Mouse (Mus musculus) hindbrain, embryonic 12.5 days (tissue): ENCODE data around the gene Scn4a. TPM values are rescaled to one million over a fixed set of nuclear protein-coding genes. Genes with fewer than 3 reads are reported as not detected.

Source experiments
- ATAC-seq: fragments of 200-750 bp; cut with Nextera tagmentation; 2 replicates; pipeline ENCODE4 v1.8.0; 2017; ENCODE audit warnings: moderate TSS enrichment; ENCODE audit not compliant: low FRiP score
- H3K27ac ChIP-seq: fragments of 300-500 bp; sonication (generic); 2 replicates; pipeline ENCODE4 v1.5.1; 2016; ENCODE audit warnings: mild to moderate bottlenecking
- H3K27me3 ChIP-seq: fragments of 300-500 bp; sonication (generic); 2 replicates; pipeline ENCODE4 v1.6.1; 2016; ENCODE audit warnings: mild to moderate bottlenecking
- H3K36me3 ChIP-seq: fragments of 300-500 bp; sonication (generic); 2 replicates; pipeline ENCODE4 v1.6.1; 2016; ENCODE audit warnings: mild to moderate bottlenecking
- H3K4me1 ChIP-seq: fragments of 300-500 bp; sonication (generic); 2 replicates; pipeline ENCODE4 v1.6.1; 2016
- H3K4me2 ChIP-seq: fragments of 300-500 bp; sonication (generic); replicated peaks from 2 replicates; pipeline ENCODE4 v1.6.1; 2016; ENCODE audit warnings: mild to moderate bottlenecking
- H3K4me3 ChIP-seq: fragments of 300-500 bp; sonication (generic); 2 replicates; pipeline ENCODE4 v1.5.1; 2016; ENCODE audit warnings: mild to moderate bottlenecking
- H3K9ac ChIP-seq: fragments of 300-500 bp; sonication (generic); 2 replicates; pipeline ENCODE4 v1.6.1; 2016; ENCODE audit warnings: mild to moderate bottlenecking, moderate library complexity
- H3K9me3 ChIP-seq: fragments of 300-500 bp; sonication (generic); replicated peaks from 2 replicates; pipeline ENCODE4 v1.6.1; 2016; ENCODE audit warnings: mild to moderate bottlenecking
- WGBS: fragments of 180-500 bp; shearing (Covaris S2); methylation state at CpG from one replicate; pipeline ENCODE4 v1.1.7; 2016; 5-methylcytosine and 5-hydroxymethylcytosine counted together
- polyA plus RNA-seq: library from polyadenylated mRNA; unstranded; fragments of >200 nt; fragmentation: Nextera tagmentation; extraction: Ambion mirVana; gene quantifications from 2 replicates; pipeline ENCODE4 v1.2.1, GENCODE M21; 2016

Scn4a gene
- polyA plus RNA-seq, 1 experiment from 2014 or later, result not detected

DNA sequence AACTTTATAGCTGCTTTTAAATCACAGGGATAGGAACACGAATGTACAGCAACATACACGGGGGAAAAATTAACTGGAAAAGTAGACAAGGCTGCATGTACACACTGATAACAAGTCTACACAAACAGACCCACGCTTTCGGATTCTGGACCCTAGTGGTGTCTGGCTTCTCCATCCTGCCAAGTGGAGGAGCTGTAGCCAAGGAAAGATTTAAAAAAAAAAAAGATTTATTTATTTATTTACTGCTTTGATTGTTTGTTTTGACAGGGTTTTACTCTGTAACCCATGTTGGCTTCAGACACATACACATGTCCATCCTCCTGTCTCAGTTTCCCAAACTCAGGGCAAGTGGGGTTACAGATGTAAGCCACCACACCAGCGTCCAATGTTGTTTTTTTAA lies 45.7 kb downstream of the Scn4a start:
- Histone ChIP-seq H3K4me2 (no peak overlapping the region), H3K9me3 (no peaks in the 10 kb centered on the region), H3K9ac (no peak overlapping the region), H3K36me3 (no peaks in the 10 kb centered on the region), H3K4me3 (no peak overlapping the region), H3K27ac (no peak overlapping the region), H3K4me1 (no peaks in the 10 kb centered on the region), H3K27me3 (no peaks in the 10 kb centered on the region)
- WGBS, result 77% methylated on average over 5 of the region's 5 CpGs
- ATAC-seq, result no peak

DNA sequence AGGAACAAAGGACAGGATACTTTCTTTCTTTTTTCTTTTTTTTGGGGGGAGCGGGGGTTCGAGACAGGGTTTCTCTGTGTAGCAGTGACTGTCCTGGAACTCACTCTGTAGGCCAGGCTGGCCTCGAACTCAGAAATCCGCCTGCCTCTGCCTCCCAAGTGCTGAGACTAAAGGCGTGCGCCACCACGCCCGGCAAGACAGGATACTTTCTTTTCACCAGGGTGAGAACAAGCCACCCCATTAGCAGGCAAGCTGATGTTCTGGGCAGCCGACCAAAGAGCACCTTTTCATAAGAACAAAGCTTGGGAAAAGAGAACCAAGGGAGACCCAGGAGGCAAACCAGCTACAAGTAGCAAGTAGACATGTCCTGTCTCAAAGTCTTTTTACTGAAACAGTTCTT lies 46.3 kb downstream of the Scn4a start:
- Histone ChIP-seq H3K27me3 (no peaks in the 10 kb centered on the region), H3K4me1 (no peaks in the 10 kb centered on the region), H3K27ac (no peak overlapping the region), H3K4me3 (no peak overlapping the region), H3K9ac (no peak overlapping the region), H3K4me2 (no peak overlapping the region), H3K9me3 (no peaks in the 10 kb centered on the region), H3K36me3 (no peaks in the 10 kb centered on the region)
- ATAC-seq, result no peak
- 88% methylated on average over 9 of the region's 9 CpGs for WGBS

DNA sequence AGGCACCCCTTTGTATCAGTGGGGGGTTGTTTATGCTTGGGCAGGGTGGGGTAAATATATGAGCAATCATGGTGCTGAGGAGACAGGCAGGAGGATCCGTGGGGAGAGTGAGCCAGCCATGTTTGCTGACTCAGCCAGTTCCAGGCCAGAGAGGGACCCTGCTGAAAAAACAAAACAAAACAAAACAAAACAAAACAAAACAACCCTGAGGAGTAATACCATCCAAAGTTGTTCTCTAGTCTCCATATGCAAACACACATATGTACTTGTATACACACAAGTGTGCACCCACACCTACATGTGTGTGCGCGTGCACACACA lies 47.1 kb downstream of the Scn4a start:
- H3K9me3 ChIP-seq, result no peaks in the 10 kb centered on the region
- H3K27ac ChIP-seq, result no peak overlapping the region
- H3K27me3 ChIP-seq, result no peaks in the 10 kb centered on the region
- no peaks in the 10 kb centered on the region for H3K36me3 ChIP-seq
- no peak for ATAC-seq
- H3K4me2 ChIP-seq, result no peak overlapping the region
- 81% methylated on average over 3 of the region's 3 CpGs for WGBS
- no peak overlapping the region for H3K4me3 ChIP-seq
- no peak overlapping the region for H3K9ac ChIP-seq
- H3K4me1 ChIP-seq, result no peaks in the 10 kb centered on the region

DNA sequence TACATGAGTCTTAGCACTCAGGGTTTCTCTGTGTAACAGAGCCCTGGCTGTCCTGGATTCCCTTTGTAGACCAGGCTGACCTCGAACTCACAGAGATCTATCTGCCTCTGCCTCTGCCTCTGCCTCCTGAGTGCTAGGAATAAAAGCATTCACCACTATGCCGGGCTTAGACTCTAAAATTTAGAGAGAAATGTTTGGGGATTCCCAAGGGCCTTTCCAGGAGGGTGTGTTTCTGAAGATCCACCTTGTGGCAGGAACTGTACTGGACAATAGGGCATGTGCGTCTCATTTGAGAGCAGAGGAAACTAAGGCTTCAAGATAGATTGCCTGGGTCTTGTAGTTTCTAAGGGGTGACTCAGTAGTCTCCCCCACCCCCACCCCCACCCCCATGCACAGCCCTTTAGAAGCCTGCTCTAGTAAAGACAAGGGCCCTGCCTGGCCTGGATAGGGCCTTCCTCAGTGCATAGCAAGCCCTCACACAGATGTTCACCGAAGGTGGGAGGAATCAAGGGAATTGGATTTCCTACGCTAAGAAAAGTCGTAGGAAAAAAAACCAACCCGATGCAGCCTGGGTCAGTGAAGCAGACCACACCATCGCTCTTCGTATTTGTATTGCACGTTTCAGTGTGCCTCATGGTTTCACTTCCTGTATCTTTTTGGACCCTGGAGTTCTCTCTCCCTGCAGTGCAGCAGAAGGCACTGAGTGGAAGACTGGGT lies 47.6 kb downstream of the Scn4a start:
- H3K4me1 ChIP-seq, result no peaks in the 10 kb centered on the region
- H3K27ac ChIP-seq, result no peak overlapping the region
- H3K9ac ChIP-seq, result no peak overlapping the region
- H3K27me3 ChIP-seq, result no peaks in the 10 kb centered on the region
- H3K4me3 ChIP-seq, result no peak overlapping the region
- WGBS, result 83% methylated on average over 10 of the region's 10 CpGs
- no peaks in the 10 kb centered on the region for H3K9me3 ChIP-seq
- H3K4me2 ChIP-seq, result no peak overlapping the region
- no peak for ATAC-seq
- H3K36me3 ChIP-seq, result no peaks in the 10 kb centered on the region

DNA sequence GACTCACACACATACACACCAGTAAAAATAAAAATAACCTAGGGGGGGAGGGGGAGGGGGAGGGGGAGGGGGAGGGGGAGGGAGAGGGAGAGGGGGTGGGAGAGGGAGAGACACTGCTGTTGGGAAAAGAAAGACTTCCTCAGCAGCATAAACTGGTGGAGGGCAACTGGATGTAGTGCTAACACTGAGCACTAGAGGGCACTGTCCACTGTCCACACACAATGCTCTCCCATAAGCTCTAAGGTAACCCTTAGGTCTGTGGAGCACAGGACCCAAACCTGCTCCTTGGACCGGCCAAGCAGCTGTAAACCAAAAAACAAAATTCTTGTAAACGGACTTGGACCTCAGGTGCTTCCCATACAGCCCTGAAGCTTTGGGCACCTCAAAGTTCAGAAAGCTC lies 50.5 kb downstream of the Scn4a start:
- no peak overlapping the region for H3K9ac ChIP-seq
- ATAC-seq, result no peak
- no peaks in the 10 kb centered on the region for H3K4me1 ChIP-seq
- no peak overlapping the region for H3K27ac ChIP-seq
- no peaks in the 10 kb centered on the region for H3K36me3 ChIP-seq
- 21% methylated on average over 2 of the region's 2 CpGs for WGBS
- H3K9me3 ChIP-seq, result no peaks in the 10 kb centered on the region
- H3K27me3 ChIP-seq, result no peaks in the 10 kb centered on the region
- no peak overlapping the region for H3K4me3 ChIP-seq
- no peak overlapping the region for H3K4me2 ChIP-seq

DNA sequence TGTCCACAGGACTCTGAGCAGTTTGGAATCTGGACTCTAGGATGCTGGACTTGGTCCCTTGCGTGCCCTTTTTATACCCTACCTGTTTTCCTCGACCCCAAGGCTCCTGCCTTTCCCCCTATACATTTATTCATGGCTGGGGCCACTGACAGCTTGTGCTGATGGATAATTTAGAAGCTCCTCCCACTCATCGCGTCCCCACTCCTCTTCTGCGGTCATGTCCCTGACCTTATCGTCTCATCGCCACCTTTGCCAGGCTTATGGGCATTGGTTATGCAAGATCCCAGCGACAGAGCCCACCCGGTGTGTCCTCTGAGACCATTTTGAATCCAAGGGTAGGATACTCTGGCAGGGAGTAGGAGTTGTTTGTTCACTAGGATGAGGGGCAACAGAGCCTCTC lies 51.3 kb downstream of the Scn4a start, which contains the start of gene Gh:
TSS of gene Gh (minus strand) at position 101 of the 400 bp plus-strand sequence.
- no peaks in the 10 kb centered on the region for H3K27me3 ChIP-seq
- H3K27ac ChIP-seq, result no peak within 1 kb of the TSS
- no peak for ATAC-seq
- no peaks in the 10 kb centered on the region for H3K9me3 ChIP-seq
- H3K36me3 ChIP-seq, result no peaks in the 10 kb centered on the region
- H3K4me3 ChIP-seq, result no peak within 1 kb of the TSS
- no peak within 1 kb of the TSS for H3K4me2 ChIP-seq
- H3K9ac ChIP-seq, result no peak within 1 kb of the TSS
- WGBS, result 79% methylated on average over 9 of the region's 9 CpGs
- H3K4me1 ChIP-seq, result no peaks in the 10 kb centered on the region

DNA sequence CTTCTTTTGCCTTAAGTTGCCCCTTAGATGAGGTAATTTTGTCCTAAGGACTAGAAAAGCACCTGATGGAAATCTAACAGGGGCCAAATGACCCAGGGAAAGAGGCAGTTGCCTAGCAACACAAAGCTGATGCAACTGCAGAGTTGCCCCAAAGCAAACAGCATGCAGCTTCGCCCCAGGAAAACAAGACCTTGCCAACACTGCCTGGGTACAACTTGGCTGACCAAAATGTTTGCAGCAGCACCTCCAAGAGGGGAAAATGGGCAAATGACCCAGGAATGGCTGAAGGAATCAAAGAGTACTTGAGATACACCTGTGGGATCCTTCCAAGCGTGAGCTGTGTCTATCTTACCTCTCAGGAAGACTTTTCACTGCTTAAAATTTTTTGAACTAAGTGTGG lies 61.2 kb downstream of the Scn4a start:
- H3K36me3 ChIP-seq, result no peaks in the 10 kb centered on the region
- no peak overlapping the region for H3K27ac ChIP-seq
- H3K4me2 ChIP-seq, result no peak overlapping the region
- WGBS, result 88% methylated on average over 2 of the region's 2 CpGs
- H3K4me3 ChIP-seq, result no peak overlapping the region
- H3K4me1 ChIP-seq, result no peaks in the 10 kb centered on the region
- H3K9me3 ChIP-seq, result no peaks in the 10 kb centered on the region
- no peaks in the 10 kb centered on the region for H3K27me3 ChIP-seq
- H3K9ac ChIP-seq, result no peak overlapping the region
- ATAC-seq, result no peak

DNA sequence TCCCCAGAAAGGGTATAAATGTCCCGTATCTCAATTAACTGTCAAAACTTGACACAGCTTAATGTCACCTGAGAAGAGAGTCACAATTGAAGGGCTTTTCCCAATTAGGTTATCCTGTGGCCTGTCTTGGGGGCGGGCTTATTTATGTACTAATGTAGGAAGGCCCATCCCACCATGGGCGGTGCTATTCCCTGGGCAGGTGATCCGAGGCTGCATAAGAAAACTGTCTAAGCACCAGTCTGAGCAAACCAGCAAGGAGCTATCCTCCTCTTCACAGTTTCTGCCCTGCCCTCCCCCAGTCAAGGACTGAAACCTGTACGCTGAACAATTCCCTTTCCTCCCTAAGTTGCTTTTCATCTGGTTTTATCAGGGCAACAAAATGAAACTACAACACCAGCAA lies 62.7 kb downstream of the Scn4a start:
- Histone ChIP-seq H3K4me2 (no peak overlapping the region), H3K9ac (no peak overlapping the region), H3K27me3 (no peaks in the 10 kb centered on the region), H3K9me3 (no peaks in the 10 kb centered on the region), H3K27ac (no peak overlapping the region), H3K36me3 (no peaks in the 10 kb centered on the region), H3K4me1 (no peaks in the 10 kb centered on the region), H3K4me3 (no peak overlapping the region)
- no peak for ATAC-seq
- WGBS, result 91% methylated on average over 5 of the region's 5 CpGs

DNA sequence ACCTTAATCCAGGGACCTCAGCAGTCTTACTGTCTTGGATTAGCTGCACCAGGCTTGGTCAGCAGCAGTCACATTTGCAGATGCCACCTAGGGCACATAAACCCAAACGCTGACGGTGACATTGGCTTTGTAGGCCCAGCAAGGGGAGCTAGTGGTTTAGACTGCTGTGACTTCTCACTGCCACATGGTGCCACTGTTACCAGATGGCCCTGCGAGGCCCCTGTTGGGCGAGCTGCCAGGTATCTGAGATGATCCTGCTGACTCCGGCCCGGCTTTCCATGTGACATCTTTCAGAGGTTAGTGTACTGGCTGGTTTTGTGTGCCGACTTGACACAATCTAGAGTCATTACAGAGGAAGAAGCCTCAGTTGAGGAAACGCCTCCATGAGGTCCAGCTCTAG lies 63.7 kb downstream of the Scn4a start:
- 73% methylated on average over 8 of the region's 8 CpGs for WGBS
- no peaks in the 10 kb centered on the region for H3K27me3 ChIP-seq
- H3K27ac ChIP-seq, result no peak overlapping the region
- H3K9me3 ChIP-seq, result no peaks in the 10 kb centered on the region
- ATAC-seq, result no peak
- no peak overlapping the region for H3K4me2 ChIP-seq
- no peaks in the 10 kb centered on the region for H3K36me3 ChIP-seq
- H3K4me1 ChIP-seq, result no peaks in the 10 kb centered on the region
- H3K4me3 ChIP-seq, result no peak overlapping the region
- H3K9ac ChIP-seq, result no peak overlapping the region

DNA sequence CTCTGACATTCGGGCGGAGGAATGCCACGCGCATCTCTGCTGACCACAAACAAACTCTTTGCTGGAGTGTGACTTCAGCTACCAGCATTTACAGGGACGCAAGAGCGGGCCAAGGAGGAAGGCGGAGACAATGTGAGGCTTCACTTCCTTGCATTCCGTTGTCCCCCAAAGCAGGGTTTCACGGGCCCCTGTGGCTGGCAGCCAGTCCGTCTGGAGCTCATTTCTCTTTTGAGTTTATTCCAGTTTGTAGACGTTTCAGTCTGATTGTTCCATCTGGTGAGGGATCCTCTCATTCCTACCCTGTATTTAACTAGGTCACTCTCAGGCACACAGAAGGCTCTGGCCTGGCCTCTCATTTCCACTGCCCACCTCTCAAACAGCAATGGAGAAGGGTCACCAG lies 66.1 kb downstream of the Scn4a start:
- H3K27ac ChIP-seq, result no peak overlapping the region
- no peaks in the 10 kb centered on the region for H3K9me3 ChIP-seq
- H3K4me1 ChIP-seq, result 0 out of 2 replicates have a peak, but pooled peaks cover 2% of the 10 kb centered on the region
- no peak overlapping the region for H3K4me2 ChIP-seq
- WGBS, result 71% methylated on average over 11 of the region's 11 CpGs
- no peaks in the 10 kb centered on the region for H3K36me3 ChIP-seq
- H3K4me3 ChIP-seq, result no peak overlapping the region
- no peaks in the 10 kb centered on the region for H3K27me3 ChIP-seq
- no peak overlapping the region for H3K9ac ChIP-seq
- ATAC-seq, result no peak

DNA sequence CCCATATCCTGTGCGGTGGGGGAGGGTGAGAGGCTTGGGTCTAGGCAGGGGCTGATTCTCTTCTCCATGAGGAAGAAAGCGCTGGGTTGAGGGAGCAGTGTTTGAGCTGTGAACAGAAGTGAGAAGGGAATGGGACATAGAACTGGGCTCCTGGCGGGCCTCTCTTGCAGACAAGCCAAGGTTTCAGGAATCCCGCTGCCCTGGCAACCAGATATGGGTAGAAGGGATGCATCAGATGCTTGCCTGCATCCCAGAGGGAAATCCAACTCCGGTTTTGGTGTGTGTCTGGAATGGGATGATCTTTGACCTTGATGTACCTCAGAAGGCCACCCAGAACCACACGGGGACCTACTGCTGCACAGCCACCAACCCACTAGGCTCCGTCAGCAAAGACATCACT lies 66.9 kb downstream of the Scn4a start:
- Histone ChIP-seq H3K9me3 (no peaks in the 10 kb centered on the region), H3K27ac (no peak overlapping the region), H3K4me2 (no peak overlapping the region), H3K4me1 (0 out of 2 replicates have a peak, but pooled peaks cover 3% of the 10 kb centered on the region), H3K4me3 (no peak overlapping the region), H3K36me3 (no peaks in the 10 kb centered on the region), H3K9ac (no peak overlapping the region), H3K27me3 (no peaks in the 10 kb centered on the region)
- 85% methylated on average over 7 of the region's 7 CpGs for WGBS
- no peak for ATAC-seq

DNA sequence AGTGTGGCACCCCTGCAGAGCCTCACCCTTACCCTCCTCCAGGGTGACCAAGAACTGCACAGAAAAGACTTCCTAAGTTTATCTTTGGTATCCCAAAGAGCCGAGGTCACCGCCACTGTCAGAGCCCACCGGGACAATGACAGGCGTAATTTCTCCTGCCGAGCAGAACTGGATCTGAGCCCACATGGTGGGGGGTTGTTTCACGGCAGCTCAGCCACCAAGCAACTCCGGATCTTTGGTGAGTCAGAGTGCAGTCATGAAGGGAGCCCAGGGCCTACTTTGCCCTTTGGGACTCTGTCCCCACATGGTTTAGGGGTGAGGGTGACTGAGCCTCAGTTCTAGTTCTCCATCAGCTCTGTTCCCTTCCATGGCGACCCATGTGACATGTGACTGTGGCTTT lies 69.0 kb downstream of the Scn4a start:
- Histone ChIP-seq H3K27ac (no peak overlapping the region), H3K4me3 (no peak overlapping the region), H3K27me3 (no peaks in the 10 kb centered on the region), H3K36me3 (no peaks in the 10 kb centered on the region), H3K9me3 (no peaks in the 10 kb centered on the region), H3K4me1 (0 out of 2 replicates have a peak, but pooled peaks cover 3% of the 10 kb centered on the region), H3K4me2 (no peak overlapping the region), H3K9ac (no peak overlapping the region)
- no peak for ATAC-seq
- WGBS, result 65% methylated on average over 8 of the region's 8 CpGs

DNA sequence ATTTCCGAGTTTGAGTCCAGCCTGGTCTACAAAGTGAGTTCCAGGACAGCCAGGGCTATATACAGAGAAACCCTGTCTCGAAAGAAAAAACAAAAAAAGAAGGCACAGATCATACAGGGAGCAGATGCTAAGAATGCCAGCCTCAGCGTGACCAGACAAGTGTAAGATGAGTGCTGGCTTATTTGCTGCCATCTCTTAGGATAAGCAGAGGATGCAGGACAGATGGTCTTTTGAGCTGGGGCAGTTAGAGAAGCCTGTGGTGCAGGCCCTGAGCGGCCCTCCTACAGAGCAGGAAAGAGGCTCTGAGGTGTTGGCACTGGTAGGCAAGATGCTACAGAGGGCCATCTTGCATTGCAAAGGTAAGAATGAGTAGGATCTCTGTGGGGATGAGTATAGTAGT lies 69.7 kb downstream of the Scn4a start:
- Histone ChIP-seq H3K9me3 (no peaks in the 10 kb centered on the region), H3K36me3 (no peaks in the 10 kb centered on the region), H3K27me3 (no peaks in the 10 kb centered on the region), H3K4me3 (no peak overlapping the region), H3K4me1 (0 out of 2 replicates have a peak, but pooled peaks cover 3% of the 10 kb centered on the region), H3K4me2 (no peak overlapping the region), H3K9ac (no peak overlapping the region), H3K27ac (no peak overlapping the region)
- WGBS, result 84% methylated on average over 4 of the region's 4 CpGs
- no peak for ATAC-seq
